Mouse (Mus musculus): Measurements from ENCODE around the gene Rin2. TPM values are rescaled to one million over a fixed set of nuclear protein-coding genes. Genes with fewer than 3 reads are reported as not detected.

The Rin2 gene
- polyA plus RNA-seq, 1 experiment = 6.3 TPM

GRCm38 (mm10) chr2:145801322-145802052, 126.5 kb downstream of the Rin2 start:
- Histone ChIP-seq H3K27ac (ENCODE audit: insufficient read depth, low read depth, low read length) (no peak overlapping the region), H3K27me3 (ENCODE audit: control insufficient read depth, insufficient read depth, low read length) (no peaks in the 10 kb centered on the region), H3K4me3 (ENCODE audit: low read depth, low read length) (no peak overlapping the region), H3K36me3 (ENCODE audit: control insufficient read depth, insufficient read depth, low read length) (no peaks in the 10 kb centered on the region), H3K4me1 (ENCODE audit: control insufficient read depth, insufficient read depth, insufficient read length, low read length) (peaks cover 5% of the 10 kb centered on the region; the same call in 1 of the 2 replicates)
- TF ChIP-seq POLR2A (IDR thresholded peaks at IDR 0.05; ENCODE audit: low read depth, low read length) (no peak), CTCF (IDR thresholded peaks at IDR 0.05; ENCODE audit: extremely low read depth, insufficient read length, insufficient replicate concordance, low read depth, low read length) (no peak)
- 44% methylated on average over 9 of the region's 9 CpGs for WGBS

DNA sequence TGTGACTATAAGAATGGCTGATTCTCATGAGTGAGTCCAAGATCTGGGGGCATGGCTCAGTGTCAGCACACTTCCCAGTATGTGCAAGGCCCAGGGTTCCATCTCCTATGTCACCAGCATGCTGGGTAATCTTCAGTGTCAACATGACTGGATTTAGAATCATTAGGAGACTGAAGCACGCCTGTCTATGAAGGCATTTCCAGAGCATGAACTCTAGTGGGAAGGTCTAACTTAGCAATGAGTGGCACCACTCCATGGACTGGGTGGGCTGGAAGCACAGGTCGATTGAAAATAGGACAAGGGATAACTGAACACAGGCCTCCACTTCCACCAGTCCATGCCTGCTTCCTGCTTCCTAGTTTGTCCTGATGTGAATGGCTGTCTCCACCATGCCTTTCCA, 127.6 kb downstream of the Rin2 start:
- WGBS = 86% methylated on average over 2 of the region's 2 CpGs
- peaks cover 5% of the 10 kb centered on the region; the same call in 1 of the 2 replicates for H3K4me1 ChIP-seq (ENCODE audit: control insufficient read depth, insufficient read depth, insufficient read length, low read length)
- no peaks in the 10 kb centered on the region for H3K27me3 ChIP-seq (ENCODE audit: control insufficient read depth, insufficient read depth, low read length)
- no peak overlapping the region for H3K27ac ChIP-seq (ENCODE audit: insufficient read depth, low read depth, low read length)
- H3K36me3 ChIP-seq (ENCODE audit: control insufficient read depth, insufficient read depth, low read length) = no peaks in the 10 kb centered on the region
- H3K4me3 ChIP-seq (ENCODE audit: low read depth, low read length) = no peak overlapping the region
- TF ChIP-seq POLR2A (IDR thresholded peaks at IDR 0.05; ENCODE audit: low read depth, low read length) (no peak), CTCF (IDR thresholded peaks at IDR 0.05; ENCODE audit: extremely low read depth, insufficient read length, insufficient replicate concordance, low read depth, low read length) (no peak)

DNA sequence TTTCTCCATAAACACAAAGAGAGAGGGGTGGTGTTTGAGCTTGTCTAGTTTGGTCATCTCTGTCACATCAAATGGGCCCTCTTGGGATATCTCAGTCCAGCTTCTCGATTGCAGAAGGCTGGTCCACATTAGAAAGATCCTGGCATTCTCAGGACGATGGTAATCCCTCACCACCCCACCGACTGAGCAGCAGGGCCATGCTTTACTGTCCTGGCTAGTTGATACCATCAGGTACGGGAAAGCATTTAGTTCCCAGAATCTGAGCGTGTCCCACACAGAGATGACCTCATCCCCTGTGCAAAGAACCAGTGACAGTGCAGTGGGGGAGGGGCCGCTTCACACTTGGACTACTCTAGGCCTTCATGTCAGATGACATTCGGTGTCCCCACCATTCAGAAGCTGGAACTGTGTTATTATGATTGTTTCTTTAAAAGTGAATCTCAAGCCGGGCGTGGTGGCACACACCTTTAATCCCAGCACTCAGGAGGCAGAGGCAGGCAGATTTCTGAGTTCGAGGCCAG, 128.9 kb downstream of the Rin2 start:
- Histone ChIP-seq H3K27me3 (ENCODE audit: control insufficient read depth, insufficient read depth, low read length) (no peaks in the 10 kb centered on the region), H3K4me3 (ENCODE audit: low read depth, low read length) (no peak overlapping the region), H3K27ac (ENCODE audit: insufficient read depth, low read depth, low read length) (no peak overlapping the region), H3K4me1 (ENCODE audit: control insufficient read depth, insufficient read depth, insufficient read length, low read length) (peaks cover 5% of the 10 kb centered on the region; the same call in 1 of the 2 replicates), H3K36me3 (ENCODE audit: control insufficient read depth, insufficient read depth, low read length) (no peaks in the 10 kb centered on the region)
- TF ChIP-seq POLR2A (IDR thresholded peaks at IDR 0.05; ENCODE audit: low read depth, low read length) (no peak), CTCF (IDR thresholded peaks at IDR 0.05; ENCODE audit: extremely low read depth, insufficient read length, insufficient replicate concordance, low read depth, low read length) (no peak)
- WGBS = 91% methylated on average over 10 of the region's 10 CpGs

DNA sequence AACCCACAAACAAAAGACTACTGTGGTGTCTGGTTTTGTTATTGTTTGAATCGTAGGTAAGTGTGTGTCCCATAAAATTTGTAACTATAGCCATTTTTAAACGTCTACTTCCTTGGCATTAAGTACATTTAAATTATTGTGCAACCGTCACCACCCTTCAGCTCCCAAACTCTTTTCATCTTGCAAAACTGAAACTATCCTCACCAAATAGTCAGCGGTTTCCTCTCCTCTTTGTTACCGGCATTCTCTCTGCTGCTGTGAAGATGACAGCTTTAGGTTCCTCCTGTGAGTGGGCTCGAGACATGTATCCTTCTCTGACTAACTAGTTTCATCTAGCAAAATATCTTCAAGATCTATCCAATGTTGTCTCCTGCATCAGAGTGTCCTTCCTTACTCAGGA, 129.5 kb downstream of the Rin2 start:
- WGBS = 62% methylated on average over 6 of the region's 6 CpGs
- Histone ChIP-seq H3K27ac (ENCODE audit: insufficient read depth, low read depth, low read length) (no peak overlapping the region), H3K4me3 (ENCODE audit: low read depth, low read length) (no peak overlapping the region), H3K36me3 (ENCODE audit: control insufficient read depth, insufficient read depth, low read length) (no peaks in the 10 kb centered on the region), H3K27me3 (ENCODE audit: control insufficient read depth, insufficient read depth, low read length) (no peaks in the 10 kb centered on the region), H3K4me1 (ENCODE audit: control insufficient read depth, insufficient read depth, insufficient read length, low read length) (peaks cover 6% of the 10 kb centered on the region; the same call in 1 of the 2 replicates)
- TF ChIP-seq POLR2A (IDR thresholded peaks at IDR 0.05; ENCODE audit: low read depth, low read length) (no peak), CTCF (IDR thresholded peaks at IDR 0.05; ENCODE audit: extremely low read depth, insufficient read length, insufficient replicate concordance, low read depth, low read length) (no peak)

DNA sequence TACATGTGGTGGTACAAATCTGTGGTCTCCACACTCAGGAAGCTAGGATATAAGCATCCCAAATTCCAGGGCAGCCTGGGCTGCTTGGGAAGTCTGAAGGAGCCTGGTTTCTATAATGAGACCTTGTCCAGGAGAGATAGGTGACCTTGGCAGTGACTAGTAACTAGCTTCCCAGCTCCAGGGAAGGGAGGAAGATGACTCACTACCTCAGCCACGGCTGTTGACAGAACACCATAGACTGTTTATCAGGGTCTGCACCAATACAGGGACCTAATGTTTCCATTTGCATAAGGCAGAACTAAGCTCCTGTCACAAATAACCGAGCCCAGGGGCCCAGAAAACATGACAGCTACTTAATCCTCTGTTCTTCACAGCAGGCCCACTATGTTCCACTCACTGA, 132.3 kb downstream of the Rin2 start:
- Histone ChIP-seq H3K36me3 (ENCODE audit: control insufficient read depth, insufficient read depth, low read length) (no peaks in the 10 kb centered on the region), H3K4me3 (ENCODE audit: low read depth, low read length) (no peak overlapping the region), H3K27me3 (ENCODE audit: control insufficient read depth, insufficient read depth, low read length) (no peaks in the 10 kb centered on the region), H3K27ac (ENCODE audit: insufficient read depth, low read depth, low read length) (no peak overlapping the region), H3K4me1 (ENCODE audit: control insufficient read depth, insufficient read depth, insufficient read length, low read length) (peaks cover 6% of the 10 kb centered on the region; the same call in 1 of the 2 replicates)
- 66% methylated on average over 2 of the region's 2 CpGs for WGBS
- TF ChIP-seq POLR2A (IDR thresholded peaks at IDR 0.05; ENCODE audit: low read depth, low read length) = no peak
- no peak for TF ChIP-seq CTCF (IDR thresholded peaks at IDR 0.05; ENCODE audit: extremely low read depth, insufficient read length, insufficient replicate concordance, low read depth, low read length)

- no peaks in the 10 kb centered on the region for H3K36me3 ChIP-seq (ENCODE audit: control insufficient read depth, insufficient read depth, low read length)
- no peak overlapping the region for H3K27ac ChIP-seq (ENCODE audit: insufficient read depth, low read depth, low read length)
- H3K4me3 ChIP-seq (ENCODE audit: low read depth, low read length) = no peak overlapping the region
- TF ChIP-seq CTCF (IDR thresholded peaks at IDR 0.05; ENCODE audit: extremely low read depth, insufficient read length, insufficient replicate concordance, low read depth, low read length) (no peak), POLR2A (IDR thresholded peaks at IDR 0.05; ENCODE audit: low read depth, low read length) (no peak)
- WGBS = 86% methylated on average over 2 of the region's 2 CpGs
- peaks cover 11% of the 10 kb centered on the region; the same call in 1 of the 2 replicates for H3K4me1 ChIP-seq (ENCODE audit: control insufficient read depth, insufficient read depth, insufficient read length, low read length)
- no peaks in the 10 kb centered on the region for H3K27me3 ChIP-seq (ENCODE audit: control insufficient read depth, insufficient read depth, low read length)
Measured at GRCm38 (mm10) chr2:145808251-145808650, 133.2 kb downstream of the Rin2 start.

- 57% methylated on average over 6 of the region's 6 CpGs for WGBS
- Histone ChIP-seq H3K4me1 (ENCODE audit: control insufficient read depth, insufficient read depth, insufficient read length, low read length) (peaks cover 11% of the 10 kb centered on the region; the same call in 1 of the 2 replicates), H3K27ac (ENCODE audit: insufficient read depth, low read depth, low read length) (no peak overlapping the region), H3K27me3 (ENCODE audit: control insufficient read depth, insufficient read depth, low read length) (no peaks in the 10 kb centered on the region), H3K4me3 (ENCODE audit: low read depth, low read length) (no peak overlapping the region), H3K36me3 (ENCODE audit: control insufficient read depth, insufficient read depth, low read length) (no peaks in the 10 kb centered on the region)
- TF ChIP-seq POLR2A (IDR thresholded peaks at IDR 0.05; ENCODE audit: low read depth, low read length) (no peak), CTCF (IDR thresholded peaks at IDR 0.05; ENCODE audit: extremely low read depth, insufficient read length, insufficient replicate concordance, low read depth, low read length) (no peak)
Measured at GRCm38 (mm10) chr2:145808667-145809066, 133.7 kb downstream of the Rin2 start.

Data from small intestine, adult 2 months (tissue).